Mouse (Mus musculus): ENCODE data around the gene Eogt.

Gene Eogt

DNA sequence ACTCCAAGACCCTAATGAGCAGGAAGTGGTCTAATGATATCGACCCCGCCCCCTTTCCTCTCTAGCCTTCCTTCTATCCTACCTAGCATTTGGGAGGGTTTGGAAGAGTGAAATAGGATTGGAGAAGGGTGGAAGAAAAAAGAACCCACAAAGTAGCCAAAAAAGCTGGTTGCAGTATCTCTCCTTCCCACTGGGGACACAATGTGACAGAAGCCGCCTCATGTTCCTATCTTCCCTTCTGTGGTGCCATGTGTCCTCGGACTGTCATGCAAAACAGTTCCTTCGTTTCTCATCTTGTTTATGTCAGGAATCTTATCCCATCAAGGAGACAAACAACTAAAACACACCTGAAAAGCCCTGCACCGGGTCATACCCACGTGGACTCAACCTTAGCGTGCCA is 42.9 kb downstream of the Eogt start:
- no peak for DNase-seq (ENCODE audit: low spot score in 2 of 2)

DNA sequence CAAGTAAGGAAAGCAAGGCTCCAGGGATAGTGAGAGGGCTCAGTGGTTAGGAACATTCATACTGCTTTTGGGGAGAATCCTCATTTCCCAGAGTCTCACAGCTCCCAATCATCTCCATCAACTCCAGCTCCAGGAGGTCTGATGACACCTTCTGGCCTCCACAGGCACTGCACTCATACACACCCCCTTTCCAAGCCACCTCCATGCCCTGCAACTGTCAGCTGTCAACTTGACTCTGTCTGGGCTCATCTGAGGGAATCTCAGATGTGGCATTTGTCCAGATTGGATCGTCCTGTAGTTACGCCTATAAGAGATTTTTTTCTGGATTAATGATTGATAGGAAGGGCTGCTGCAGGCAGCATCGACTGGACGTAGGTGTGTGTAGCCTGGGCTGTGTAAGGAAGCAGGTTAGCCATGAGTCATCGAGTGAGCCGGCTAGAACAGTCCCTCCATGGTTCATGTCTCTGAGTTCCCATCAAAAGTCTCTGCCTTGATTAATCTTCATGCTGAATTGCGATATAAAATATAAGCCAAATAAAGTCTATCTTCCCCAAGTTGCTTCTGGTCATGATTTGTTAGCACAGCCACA is 44.6 kb downstream of the Eogt start:
- DNase-seq (ENCODE audit: low spot score in 2 of 2), result no peak

DNA sequence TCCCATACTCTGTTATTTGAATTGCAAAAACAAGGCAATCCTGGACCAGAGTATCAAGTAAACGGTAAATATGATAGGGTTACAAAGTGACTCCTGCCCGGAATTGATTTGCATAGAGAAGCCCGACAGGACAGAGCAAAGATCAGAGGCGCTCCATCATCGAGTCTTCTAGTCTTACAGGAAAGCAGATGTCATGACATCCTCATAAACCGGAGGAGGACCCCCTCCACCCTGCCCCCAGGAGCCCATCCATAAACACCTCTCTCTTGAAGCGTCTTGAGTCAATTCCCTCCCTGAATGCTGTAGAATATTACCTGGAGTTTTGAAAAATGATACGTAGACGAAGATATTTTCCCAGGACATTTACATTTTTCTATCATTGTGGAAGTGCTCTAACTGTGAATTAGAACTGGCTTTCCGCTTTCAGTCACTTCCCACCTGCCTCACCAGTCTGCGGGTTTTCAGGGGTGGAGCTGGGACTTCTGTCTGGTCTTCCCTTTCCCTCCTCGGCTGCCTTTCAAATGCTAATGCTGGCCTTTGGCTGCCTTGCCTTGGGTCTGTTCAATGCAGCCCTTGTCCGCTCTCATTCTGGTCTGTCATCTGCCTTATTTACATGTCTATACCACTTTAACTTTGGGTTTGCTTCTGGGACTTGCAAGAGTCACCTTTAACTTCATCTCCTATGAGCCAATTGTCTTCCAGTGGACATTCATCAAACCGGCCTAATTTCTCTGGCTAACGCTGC is 46.9 kb downstream of the Eogt start:
- no peak for DNase-seq (ENCODE audit: low spot score in 2 of 2)

DNA sequence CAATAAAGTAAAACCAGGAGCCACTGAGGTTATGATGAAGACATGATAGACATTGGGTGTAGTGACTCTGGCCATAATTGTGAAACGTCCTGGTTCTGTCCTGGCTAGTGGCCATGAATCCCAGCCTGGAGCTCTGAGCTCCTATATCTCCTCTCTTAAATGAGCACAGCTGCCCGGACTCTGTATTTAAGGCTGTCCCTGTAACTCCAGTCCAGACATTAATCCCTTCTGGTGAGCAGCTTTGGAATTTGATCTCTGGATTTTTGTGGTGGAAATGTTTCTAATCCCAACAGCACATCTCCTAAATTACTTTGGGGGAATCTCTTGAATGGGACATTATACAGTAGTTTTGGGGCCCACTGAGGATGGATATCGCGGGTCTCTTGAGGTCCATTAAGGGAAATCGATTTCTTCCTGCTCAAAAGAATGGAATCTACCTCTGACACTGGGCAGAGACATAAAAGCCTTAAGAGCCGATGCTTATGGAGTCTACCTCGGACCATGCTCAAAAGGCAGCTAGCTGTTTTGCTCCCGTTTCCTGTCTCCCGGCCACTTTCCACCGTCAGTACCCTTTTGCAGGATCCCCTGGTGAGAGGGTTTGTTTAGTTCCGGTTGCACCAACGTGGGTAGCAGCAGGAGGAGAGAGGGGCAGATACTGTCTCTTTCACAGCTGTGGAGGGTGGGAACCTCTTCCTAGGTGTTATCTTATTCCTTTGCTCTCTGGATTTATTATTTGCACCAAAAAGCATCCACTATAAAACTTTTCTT is 47.6 kb downstream of the Eogt start:
- no peak for DNase-seq (ENCODE audit: low spot score in 2 of 2)

DNA sequence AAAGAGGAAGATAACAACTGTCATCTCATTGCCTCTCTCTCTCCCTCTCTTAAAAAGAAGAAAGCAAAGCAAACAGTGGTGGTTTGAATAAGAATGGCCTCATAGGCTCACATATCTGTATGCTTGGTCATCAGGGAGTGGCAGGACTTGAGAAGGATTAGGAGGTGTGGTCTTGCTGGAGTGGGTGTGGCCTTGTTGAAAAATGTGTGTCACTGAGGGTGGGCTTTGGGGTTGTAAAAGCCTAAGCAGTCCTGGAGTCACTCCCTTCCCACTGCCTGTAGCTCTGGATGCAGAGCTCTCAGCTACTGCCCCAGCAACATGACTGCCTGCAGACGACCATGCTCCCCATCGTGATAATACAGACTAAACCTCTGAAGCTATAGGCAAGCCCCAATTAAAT is 66.6 kb downstream of the Eogt start:
- no peak for DNase-seq (ENCODE audit: low spot score in 2 of 2)

DNA sequence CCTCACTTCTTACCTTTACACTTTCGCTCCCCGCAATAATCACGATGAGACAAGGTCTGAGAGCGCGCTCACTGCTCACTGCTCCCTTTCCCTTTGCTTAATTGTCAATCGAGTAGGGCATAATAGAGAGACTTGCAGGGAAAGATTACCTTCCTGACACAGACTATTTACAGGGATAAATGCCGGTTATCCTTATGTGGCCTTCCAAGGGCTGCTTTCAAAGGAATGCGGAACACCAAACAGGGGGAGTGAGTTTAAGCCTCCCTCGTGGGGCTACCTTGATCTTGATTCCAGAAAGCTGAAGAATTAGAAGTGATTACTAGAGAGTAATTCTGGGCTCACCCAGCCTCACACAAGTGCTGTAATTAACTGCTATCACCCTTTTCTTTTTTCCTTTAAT is 69.0 kb downstream of the Eogt start:
- no peak for DNase-seq (ENCODE audit: low spot score in 2 of 2)

DNA sequence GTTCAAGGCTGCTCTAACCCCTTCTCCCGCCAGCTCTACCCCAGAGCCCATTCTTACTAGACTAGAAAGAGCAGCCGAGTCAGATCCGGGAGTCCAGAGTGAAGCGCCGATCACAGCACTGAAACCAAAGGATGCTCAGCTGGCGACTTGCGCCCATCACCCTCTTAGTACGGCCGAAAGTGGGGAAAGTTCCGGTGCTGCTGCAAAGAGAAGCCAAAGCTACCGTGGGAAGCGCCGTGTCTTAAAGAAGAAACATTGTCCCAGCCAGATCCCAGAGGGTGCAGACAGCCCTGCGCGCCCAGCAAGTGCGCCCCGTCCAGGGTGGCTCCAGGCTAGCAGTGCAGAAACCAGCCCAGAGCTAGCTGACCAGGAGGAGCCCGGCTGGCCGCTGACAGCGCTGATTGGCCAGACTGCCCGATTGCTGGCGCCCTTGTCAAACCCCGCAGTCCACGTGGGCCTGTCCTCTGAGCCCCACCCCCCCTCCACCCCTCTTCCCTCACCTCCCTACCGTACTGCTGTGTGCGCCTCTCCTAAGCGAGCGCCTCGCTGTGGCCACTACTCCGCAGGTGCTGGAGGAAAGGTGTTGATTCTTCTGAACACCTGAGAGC is 88.8 kb downstream of the Eogt start, which contains the start of gene Fam19a4:
Gene Fam19a4, minus strand, starts transcription at position 340 of the 608 bp plus-strand sequence.
- no peak for DNase-seq (ENCODE audit: low spot score in 2 of 2)
